Mouse (Mus musculus) heart, postnatal 36 days (tissue): ENCODE measurements around the gene Krtap4-9. TPM values are rescaled to one million over a fixed set of nuclear protein-coding genes. Genes with fewer than 3 reads are reported as not detected.
"Not testable (repeated sequence)": the region's sequence is repeated elsewhere in the genome, so short reads cannot be mapped to it uniquely, and the experiment has no call there.

ENCODE experiments used
- DNase-seq, 2 experiments: peaks; one replicate each; pipeline ENCODE4 v3.0.0; 2021 to 2022
- intact Hi-C: fragments of 180-260 bp; cut with DNase I; formaldehyde crosslinking; loops from one replicate; pipeline ENCODE4 v1.15.1; 2025
- total RNA-seq, 2 experiments: library from RNA; stranded (reverse); gene quantifications; 2 replicates each; pipeline ENCODE4 v1.2.3; 2021

Krtap4-9 gene
- not detected for total RNA-seq

GRCm38 (mm10) chr11:99784900-99785299, at the start of gene Krtap4-9:
Gene Krtap4-9, plus strand, starts transcription at chr11:99785200.
- DNase-seq, intact Hi-C loops: not testable (repeated sequence)

- intact Hi-C loops, result no loop called here
- no peak for DNase-seq
Measured at GRCm38 (mm10) chr11:99743985-99744384, 41.0 kb upstream of the Krtap4-9 start.

GRCm38 (mm10) chr11:99758877-99759276, 26.1 kb upstream of the Krtap4-9 start:
- intact Hi-C loops, result no loop called here
- no peak for DNase-seq

GRCm38 (mm10) chr11:99768410-99768809, 16.6 kb upstream of the Krtap4-9 start:
- intact Hi-C loops, result no loop called here
- no peak for DNase-seq

GRCm38 (mm10) chr11:99772813-99773212, 12.2 kb upstream of the Krtap4-9 start, which contains the start of gene Gm11595:
Gene Gm11595, minus strand, starts transcription at chr11:99772913.
- intact Hi-C loops, DNase-seq: not testable (repeated sequence)

GRCm38 (mm10) chr11:99778401-99778800, 6.6 kb upstream of the Krtap4-9 start:
- no peak for DNase-seq
- intact Hi-C loops, result no loop called here

GRCm38 (mm10) chr11:99780604-99781003, 4.4 kb upstream of the Krtap4-9 start, which contains the start of gene Krtap4-8:
Gene Krtap4-8, minus strand, starts transcription at chr11:99780704.
- no peak for DNase-seq
- intact Hi-C loops, result no loop called here

GRCm38 (mm10) chr11:99793367-99793766, 8.4 kb downstream of the Krtap4-9 start, which contains the start of gene Gm11596:
Gene Gm11596, minus strand, starts transcription at chr11:99793467.
- intact Hi-C loops, result no loop called here
- DNase-seq, result no peak

GRCm38 (mm10) chr11:99798832-99799231, 13.8 kb downstream of the Krtap4-9 start, which contains the start of gene Gm11569:
Gene Gm11569, minus strand, starts transcription at chr11:99798932.
- intact Hi-C loops, DNase-seq: not testable (repeated sequence)

- intact Hi-C loops, DNase-seq: not testable (repeated sequence)
Measured at GRCm38 (mm10) chr11:99804346-99804745, 19.3 kb downstream of the Krtap4-9 start, which contains the start of gene Gm11554. Gene Gm11554, minus strand, starts transcription at chr11:99804446.

- intact Hi-C loops, DNase-seq: not testable (repeated sequence)
Measured at GRCm38 (mm10) chr11:99809792-99810191, 24.8 kb downstream of the Krtap4-9 start, which contains the start of gene Krtap4-13. Gene Krtap4-13, minus strand, starts transcription at chr11:99809892.

- DNase-seq, intact Hi-C loops: not testable (repeated sequence)
Measured at GRCm38 (mm10) chr11:99815566-99815965, 30.6 kb downstream of the Krtap4-9 start, which contains the start of gene Gm11564. Gene Gm11564, minus strand, starts transcription at chr11:99815666.

Other genes with a start within 250 kb of the Krtap4-9 start
- gene Krt40, start 242.0 kb upstream of the Krtap4-9 start, total RNA-seq, result not detected
- gene Krtap3-3, start 234.3 kb upstream of the Krtap4-9 start, total RNA-seq, result not detected
- not detected for gene Krtap3-2, start 228.3 kb upstream of the Krtap4-9 start, total RNA-seq
- gene Gm11939, start 225.7 kb upstream of the Krtap4-9 start, total RNA-seq, result not detected
- gene Krtap3-1, start 218.6 kb upstream of the Krtap4-9 start, total RNA-seq, result not detected
- not detected for gene Krtap1-5, start 204.2 kb upstream of the Krtap4-9 start, total RNA-seq
- gene Krtap1-4, start 201.5 kb upstream of the Krtap4-9 start, total RNA-seq, result not detected
- not detected for gene Krtap1-3, start 193.9 kb upstream of the Krtap4-9 start, total RNA-seq
- not detected for gene Krtap9-3, start 187.1 kb upstream of the Krtap4-9 start, total RNA-seq
- not detected for gene Gm11938, start 181.9 kb upstream of the Krtap4-9 start, total RNA-seq
- not detected for gene Gm11937, start 175.0 kb upstream of the Krtap4-9 start, total RNA-seq
- gene Krtap2-4, start 170.4 kb upstream of the Krtap4-9 start, total RNA-seq, result not detected
- not detected for gene Gm11562, start 164.8 kb upstream of the Krtap4-9 start, total RNA-seq
- not detected for gene Krtap4-1, start 157.0 kb upstream of the Krtap4-9 start, total RNA-seq
- gene Krtap4-2, start 150.1 kb upstream of the Krtap4-9 start, total RNA-seq, result not detected
- not detected for gene Krtap4-7, start 141.1 kb upstream of the Krtap4-9 start, total RNA-seq
- gene Gm11555, start 135.0 kb upstream of the Krtap4-9 start, total RNA-seq, result not detected
- not detected for gene Gm11563, start 126.2 kb upstream of the Krtap4-9 start, total RNA-seq
- gene Krtap4-6, start 119.2 kb upstream of the Krtap4-9 start, total RNA-seq, result not detected
- gene Gm14190, start 94.5 kb upstream of the Krtap4-9 start, total RNA-seq, result not detected
- gene Gm14180, start 50.9 kb upstream of the Krtap4-9 start, total RNA-seq, result not detected
- not detected for gene Gm11595, start 12.3 kb upstream of the Krtap4-9 start, total RNA-seq
- gene Krtap4-8, start 4.5 kb upstream of the Krtap4-9 start, total RNA-seq, result not detected
- gene Gm11596, start 8.3 kb downstream of the Krtap4-9 start, total RNA-seq, result not detected
- gene Gm11569, start 13.7 kb downstream of the Krtap4-9 start, total RNA-seq, result not detected
- not detected for gene Gm11554, start 19.2 kb downstream of the Krtap4-9 start, total RNA-seq
- not detected for gene Krtap4-13, start 24.7 kb downstream of the Krtap4-9 start, total RNA-seq
- gene Gm11564, start 30.5 kb downstream of the Krtap4-9 start, total RNA-seq, result not detected
- not detected for gene 2300003K06Rik, start 52.9 kb downstream of the Krtap4-9 start, total RNA-seq
- not detected for gene Krtap4-16, start 66.4 kb downstream of the Krtap4-9 start, total RNA-seq
- not detected for gene Gm11568, start 72.7 kb downstream of the Krtap4-9 start, total RNA-seq
- gene Gm11559, start 79.3 kb downstream of the Krtap4-9 start, total RNA-seq, result not detected
- not detected for gene Krtap9-1, start 88.2 kb downstream of the Krtap4-9 start, total RNA-seq
- gene Gm11567, start 94.0 kb downstream of the Krtap4-9 start, total RNA-seq, result not detected
- gene Krtap31-1, start 122.7 kb downstream of the Krtap4-9 start, total RNA-seq, result not detected
- gene Gm11565, start 129.6 kb downstream of the Krtap4-9 start, total RNA-seq, result not detected
- gene Krtap31-2, start 151.1 kb downstream of the Krtap4-9 start, total RNA-seq, result not detected
- gene Krtap9-5, start 163.3 kb downstream of the Krtap4-9 start, total RNA-seq, result not detected
- not detected for gene Krtap29-1, start 193.9 kb downstream of the Krtap4-9 start, total RNA-seq
- not detected for gene Krtap16-1, start 201.4 kb downstream of the Krtap4-9 start, total RNA-seq
- not detected for gene Krtap17-1, start 208.8 kb downstream of the Krtap4-9 start, total RNA-seq
- gene Krt33a, start 231.0 kb downstream of the Krtap4-9 start, total RNA-seq, result not detected
- not detected for gene Krt33b, start 244.7 kb downstream of the Krtap4-9 start, total RNA-seq